Mouse (Mus musculus) heart, embryonic 15.5 days (tissue): ENCODE data around the gene Rars. TPM values are rescaled to one million over a fixed set of nuclear protein-coding genes. Genes with fewer than 3 reads are reported as not detected.

Source experiments
- ATAC-seq: fragments of 200-750 bp; cut with Nextera tagmentation; replicated peaks from 2 replicates; pipeline ENCODE4 v1.8.0; 2017; ENCODE audit warnings: low read depth, moderate TSS enrichment; ENCODE audit not compliant: insufficient number of reproducible peaks, insufficient read depth, low FRiP score
- H3K27ac ChIP-seq: fragments of 300-500 bp; sonication (generic); 2 replicates; pipeline ENCODE4 v1.5.1; 2015; ENCODE audit warnings: mild to moderate bottlenecking, inconsistent platforms
- H3K27me3 ChIP-seq: fragments of 300-500 bp; sonication (generic); 2 replicates; pipeline ENCODE4 v1.6.1; 2015; ENCODE audit warnings: inconsistent platforms
- H3K36me3 ChIP-seq: fragments of 300-500 bp; sonication (generic); 2 replicates; pipeline ENCODE4 v1.6.1; 2015; ENCODE audit warnings: mild to moderate bottlenecking, inconsistent platforms
- H3K4me1 ChIP-seq: fragments of 300-500 bp; sonication (generic); replicated peaks from 2 replicates; pipeline ENCODE4 v1.6.1; 2015; ENCODE audit warnings: inconsistent platforms
- H3K4me2 ChIP-seq: fragments of 300-500 bp; sonication (generic); 2 replicates; pipeline ENCODE4 v1.6.1; 2015; ENCODE audit warnings: inconsistent platforms, mild to moderate bottlenecking, moderate library complexity
- H3K4me3 ChIP-seq: fragments of 300-500 bp; sonication (generic); 2 replicates; pipeline ENCODE4 v1.5.1; 2015; ENCODE audit warnings: mild to moderate bottlenecking, inconsistent platforms
- H3K9ac ChIP-seq: fragments of 300-500 bp; sonication (generic); 2 replicates; pipeline ENCODE4 v1.6.1; 2015; ENCODE audit warnings: mild to moderate bottlenecking, inconsistent platforms
- H3K9me3 ChIP-seq: fragments of 300-500 bp; sonication (generic); replicated peaks from 2 replicates; pipeline ENCODE4 v1.6.1; 2016; ENCODE audit warnings: inconsistent platforms
- WGBS: fragments of 180-500 bp; shearing (Covaris S2); methylation state at CpG from one replicate; pipeline ENCODE4 v1.1.7; 2015; ENCODE audit warnings: mixed read lengths; 5-methylcytosine and 5-hydroxymethylcytosine counted together
- polyA plus RNA-seq: library from polyadenylated mRNA; unstranded; fragments of >200 nt; fragmentation: Nextera tagmentation; extraction: Ambion mirVana; gene quantifications from 2 replicates; pipeline ENCODE4 v1.2.1, GENCODE M21; 2015

Rars gene
- polyA plus RNA-seq, result 53.4 and 60.2 TPM in 2 replicates

GRCm38 (mm10) chr11:35834022-35834760 lies at the start of gene Rars:
Rars (minus strand) TSS chr11:35834506.
- Histone ChIP-seq H3K9me3 (no peaks in the 10 kb centered on the region), H3K36me3 (peaks cover 14% of the 10 kb centered on the region; the same call in 1 of the 2 replicates), H3K27me3 (no peaks in the 10 kb centered on the region), H3K4me2 (peak within 1 kb of the TSS; percentile 63), H3K9ac (peak within 1 kb of the TSS; percentile 71), H3K27ac (peak within 1 kb of the TSS; percentile 35; the same call in 1 of the 2 replicates), H3K4me3 (peak within 1 kb of the TSS; percentile 80), H3K4me1 (peaks cover 19% of the 10 kb centered on the region)
- 1% methylated on average over 45 of the region's 46 CpGs for WGBS
- peak; percentile 74 for ATAC-seq

DNA sequence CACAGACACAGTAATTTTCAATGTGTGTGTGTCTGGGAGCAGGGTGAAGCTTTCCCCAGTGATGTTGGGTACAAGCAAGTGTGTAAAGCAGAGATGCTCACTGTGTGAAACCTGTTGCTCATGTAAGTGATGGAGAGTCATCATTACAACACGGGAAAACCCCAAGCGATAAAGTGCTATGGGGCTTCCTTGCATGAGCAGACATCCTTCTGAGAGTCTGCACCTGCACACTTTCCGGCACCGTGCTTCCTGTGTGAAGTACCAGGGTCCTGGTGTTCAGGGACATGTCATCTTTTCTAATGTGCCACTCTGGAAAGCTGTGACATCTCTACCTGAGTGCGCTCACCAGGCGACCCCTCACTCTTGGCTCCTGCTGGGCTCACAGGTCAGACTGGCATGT lies 48.5 kb upstream of the Rars start:
- Histone ChIP-seq H3K27me3 (no peaks in the 10 kb centered on the region), H3K4me1 (peaks cover 11% of the 10 kb centered on the region), H3K9ac (no peak overlapping the region), H3K4me3 (no peak overlapping the region), H3K9me3 (no peaks in the 10 kb centered on the region), H3K36me3 (no peaks in the 10 kb centered on the region), H3K4me2 (no peak overlapping the region), H3K27ac (no peak overlapping the region)
- WGBS, result 95% methylated on average over 6 of the region's 6 CpGs
- no peak for ATAC-seq

DNA sequence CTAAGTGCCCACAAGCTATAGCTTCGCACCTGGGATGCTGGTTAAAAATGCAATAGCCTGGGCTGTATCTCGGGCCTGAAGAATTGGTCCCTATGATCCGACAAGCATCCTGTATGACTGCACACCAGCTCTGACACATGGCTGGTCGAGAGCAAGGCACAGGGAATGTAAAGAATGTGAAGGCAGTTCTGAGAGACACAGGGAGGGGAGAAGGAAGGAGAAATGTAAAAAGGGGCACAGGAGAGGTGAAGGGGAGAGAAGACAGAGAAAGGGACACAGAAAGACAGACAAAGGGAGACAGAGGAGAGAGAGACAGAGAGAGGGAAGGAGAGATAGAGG lies 44.2 kb upstream of the Rars start:
- no peak overlapping the region for H3K4me2 ChIP-seq
- H3K4me1 ChIP-seq, result peaks cover 18% of the 10 kb centered on the region
- H3K9ac ChIP-seq, result no peak overlapping the region
- ATAC-seq, result no peak
- H3K4me3 ChIP-seq, result no peak overlapping the region
- no peak overlapping the region for H3K27ac ChIP-seq
- no peaks in the 10 kb centered on the region for H3K9me3 ChIP-seq
- no peaks in the 10 kb centered on the region for H3K27me3 ChIP-seq
- WGBS, result 31% methylated on average over 4 of the region's 4 CpGs
- no peaks in the 10 kb centered on the region for H3K36me3 ChIP-seq

- Histone ChIP-seq H3K27ac (no peak overlapping the region; the same call in 1 of the 2 replicates), H3K27me3 (no peaks in the 10 kb centered on the region), H3K4me3 (no peak overlapping the region), H3K36me3 (no peaks in the 10 kb centered on the region), H3K9ac (no peak overlapping the region), H3K4me1 (peaks cover 19% of the 10 kb centered on the region), H3K9me3 (no peaks in the 10 kb centered on the region), H3K4me2 (no peak overlapping the region)
- no peak; the same call in 1 of the 2 replicates for ATAC-seq
- WGBS, result 36% methylated on average over 14 of the region's 14 CpGs
Measured at GRCm38 (mm10) chr11:35877651-35878558, 43.6 kb upstream of the Rars start.

- H3K9ac ChIP-seq, result no peak overlapping the region
- peaks cover 17% of the 10 kb centered on the region for H3K4me1 ChIP-seq
- no peak for ATAC-seq
- H3K4me2 ChIP-seq, result peak overlapping the region; percentile 55
- 0 out of 2 replicates have a peak overlapping the region, but pooled peaks have one; percentile 12 for H3K4me3 ChIP-seq
- no peak overlapping the region for H3K27ac ChIP-seq
- no peaks in the 10 kb centered on the region for H3K36me3 ChIP-seq
- no peaks in the 10 kb centered on the region for H3K9me3 ChIP-seq
- 26% methylated on average over 21 of the region's 21 CpGs for WGBS
- no peaks in the 10 kb centered on the region for H3K27me3 ChIP-seq
Measured at GRCm38 (mm10) chr11:35873624-35874244, 39.4 kb upstream of the Rars start.

DNA sequence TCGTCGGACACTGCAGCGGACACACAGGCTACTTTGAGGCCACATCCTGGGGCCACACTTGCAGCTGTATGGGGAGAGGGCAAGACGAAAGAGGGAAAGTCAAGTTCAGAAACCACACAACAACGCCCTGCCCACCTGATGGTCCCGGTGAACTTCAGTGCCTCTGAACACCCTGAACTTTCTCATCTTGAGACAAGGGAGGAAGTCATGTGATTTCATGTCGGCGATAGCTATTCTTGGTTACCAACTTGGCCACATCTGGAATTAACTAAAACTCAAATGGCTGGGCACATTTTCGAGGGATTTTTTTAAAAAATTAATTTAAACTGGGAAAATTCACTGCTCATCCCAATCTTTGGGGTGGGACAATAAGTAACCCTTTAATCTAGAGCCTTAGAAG lies 36.7 kb upstream of the Rars start:
- Histone ChIP-seq H3K9me3 (no peaks in the 10 kb centered on the region), H3K9ac (no peak overlapping the region), H3K36me3 (no peaks in the 10 kb centered on the region), H3K27ac (no peak overlapping the region), H3K27me3 (no peaks in the 10 kb centered on the region), H3K4me1 (peaks cover 13% of the 10 kb centered on the region), H3K4me2 (no peak overlapping the region), H3K4me3 (no peak overlapping the region)
- WGBS, result 86% methylated on average over 9 of the region's 9 CpGs
- ATAC-seq, result no peak

DNA sequence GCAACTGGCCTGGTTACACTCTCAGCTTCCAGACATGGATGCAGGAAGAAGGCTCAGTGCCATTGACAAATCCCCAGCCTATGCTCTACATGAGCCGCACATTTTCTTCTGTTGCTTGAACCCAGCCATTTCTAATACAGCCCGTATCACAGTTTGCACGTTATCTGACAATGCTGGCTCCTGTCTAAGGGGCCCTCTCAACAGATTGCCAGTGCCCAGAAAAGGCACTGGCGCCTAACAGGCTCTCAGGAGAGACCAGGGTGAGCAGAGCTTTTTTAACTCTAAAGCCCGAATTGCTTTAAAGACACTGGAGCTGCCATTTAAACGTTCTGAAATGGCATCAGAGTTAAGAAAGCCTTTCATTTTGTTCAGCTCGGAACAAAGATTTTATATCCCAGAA lies 31.8 kb upstream of the Rars start:
- peak; percentile 41; the same call in 1 of the 2 replicates for ATAC-seq
- H3K4me3 ChIP-seq, result no peak overlapping the region
- H3K27ac ChIP-seq, result peak overlapping the region; percentile 48
- WGBS, result 31% methylated on average over 7 of the region's 7 CpGs
- H3K4me2 ChIP-seq, result no peak overlapping the region; the same call in 1 of the 2 replicates
- H3K9ac ChIP-seq, result no peak overlapping the region
- H3K4me1 ChIP-seq, result peaks cover 13% of the 10 kb centered on the region
- no peaks in the 10 kb centered on the region for H3K27me3 ChIP-seq
- no peaks in the 10 kb centered on the region for H3K9me3 ChIP-seq
- no peaks in the 10 kb centered on the region for H3K36me3 ChIP-seq

- 40% methylated on average over 9 of the region's 9 CpGs for WGBS
- no peak for ATAC-seq
- 0 out of 2 replicates have a peak overlapping the region, but pooled peaks have one; percentile 48 for H3K27ac ChIP-seq
Measured at GRCm38 (mm10) chr11:35864981-35865604, 30.8 kb upstream of the Rars start.

DNA sequence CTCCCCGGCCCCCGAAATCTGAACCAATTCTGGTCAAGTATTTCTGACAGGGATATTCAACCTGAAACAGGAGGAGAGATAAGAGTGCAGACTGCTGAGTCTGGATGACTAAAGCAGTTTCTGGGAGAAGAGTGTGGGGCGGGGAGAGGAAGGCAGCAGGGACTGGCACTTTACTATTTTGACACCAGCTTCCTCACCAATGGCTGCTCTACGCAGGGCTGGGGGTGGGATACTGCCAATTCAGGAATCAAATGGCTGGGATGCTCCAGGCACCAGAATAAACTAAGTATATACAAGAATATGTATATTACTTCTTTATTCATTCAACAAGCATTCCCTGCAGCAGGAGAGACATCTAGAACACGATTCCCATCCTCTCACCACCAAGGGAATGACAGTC lies 29.3 kb upstream of the Rars start:
- Histone ChIP-seq H3K36me3 (no peaks in the 10 kb centered on the region), H3K9ac (no peak overlapping the region), H3K27me3 (no peaks in the 10 kb centered on the region), H3K4me1 (peaks cover 13% of the 10 kb centered on the region), H3K4me2 (no peak overlapping the region), H3K27ac (no peak overlapping the region), H3K4me3 (no peak overlapping the region), H3K9me3 (no peaks in the 10 kb centered on the region)
- 64% methylated on average over 5 of the region's 5 CpGs for WGBS
- no peak for ATAC-seq

More at GRCm38 (mm10) chr11:35864981-35865604, 30.8 kb upstream of the Rars start:
- H3K4me3 ChIP-seq, result no peak overlapping the region
- H3K9me3 ChIP-seq, result no peaks in the 10 kb centered on the region
- peaks cover 13% of the 10 kb centered on the region for H3K4me1 ChIP-seq
- H3K36me3 ChIP-seq, result no peaks in the 10 kb centered on the region
- H3K4me2 ChIP-seq, result no peak overlapping the region
- no peaks in the 10 kb centered on the region for H3K27me3 ChIP-seq
- H3K9ac ChIP-seq, result no peak overlapping the region

GRCm38 (mm10) chr11:35857395-35858067 lies 23.2 kb upstream of the Rars start:
- Histone ChIP-seq H3K4me1 (no peaks in the 10 kb centered on the region; the same call in 1 of the 2 replicates), H3K9me3 (no peaks in the 10 kb centered on the region), H3K36me3 (no peaks in the 10 kb centered on the region), H3K4me2 (no peak overlapping the region), H3K27ac (no peak overlapping the region), H3K27me3 (no peaks in the 10 kb centered on the region), H3K4me3 (no peak overlapping the region), H3K9ac (no peak overlapping the region)
- ATAC-seq, result no peak
- whole genome bisulfite sequencing, result 63% methylated on average over 12 of the region's 12 CpGs
